Mouse (Mus musculus) testis, adult 2 months (tissue): ENCODE measurements around the gene Lrrc10. TPM values are rescaled to one million over a fixed set of nuclear protein-coding genes. Genes with fewer than 3 reads are reported as not detected.

Source experiments
- H3K27ac ChIP-seq: fragments of 200-500 bp; 2 replicates; pipeline ENCODE4 v1.5.1; 2012; ENCODE audit warnings: low read depth, low read length; ENCODE audit not compliant: control insufficient read depth, insufficient read depth
- H3K27me3 ChIP-seq: fragments of 200-500 bp; 2 replicates; pipeline ENCODE4 v1.6.1; 2012; ENCODE audit warnings: mild to moderate bottlenecking, low read length, moderate library complexity; ENCODE audit not compliant: control insufficient read depth, insufficient read depth
- H3K36me3 ChIP-seq: fragments of 200-500 bp; 2 replicates; pipeline ENCODE4 v1.6.1; 2012; ENCODE audit warnings: mild to moderate bottlenecking, low read length; ENCODE audit not compliant: control insufficient read depth, insufficient read depth
- H3K4me1 ChIP-seq: fragments of 200-500 bp; 2 replicates; pipeline ENCODE4 v1.6.1; 2012; ENCODE audit warnings: low read length; ENCODE audit not compliant: control insufficient read depth, insufficient read depth
- H3K4me3 ChIP-seq: fragments of 200-500 bp; 2 replicates; pipeline ENCODE4 v1.5.1; 2012; ENCODE audit warnings: low read depth, mild to moderate bottlenecking, low read length, moderate library complexity, mixed read lengths; ENCODE audit not compliant: control insufficient read depth
- CTCF ChIP-seq: fragments of 200-500 bp; IDR thresholded peaks from 2 replicates; pipeline ENCODE4 v1.5.1; 2012; ENCODE audit warnings: low read depth, mild to moderate bottlenecking, inconsistent platforms, low read length, moderate library complexity; ENCODE audit not compliant: control insufficient read depth, insufficient read depth, insufficient replicate concordance
- POLR2A ChIP-seq: fragments of 200-500 bp; IDR thresholded peaks from 2 replicates; pipeline ENCODE4 v1.6.1; 2012; ENCODE audit warnings: low read depth, mild to moderate bottlenecking, inconsistent platforms, low read length, moderate library complexity; ENCODE audit not compliant: control insufficient read depth
- polyA plus RNA-seq: library from polyadenylated mRNA; depleted of rRNA; stranded (reverse); fragments of >200 nt; gene quantifications from 2 replicates; pipeline ENCODE4 v1.2.3, GENCODE M21; 2012; rRNA removed

The Lrrc10 gene
- 0.06 and 0.20 TPM in 2 replicates for polyA plus RNA-seq

DNA sequence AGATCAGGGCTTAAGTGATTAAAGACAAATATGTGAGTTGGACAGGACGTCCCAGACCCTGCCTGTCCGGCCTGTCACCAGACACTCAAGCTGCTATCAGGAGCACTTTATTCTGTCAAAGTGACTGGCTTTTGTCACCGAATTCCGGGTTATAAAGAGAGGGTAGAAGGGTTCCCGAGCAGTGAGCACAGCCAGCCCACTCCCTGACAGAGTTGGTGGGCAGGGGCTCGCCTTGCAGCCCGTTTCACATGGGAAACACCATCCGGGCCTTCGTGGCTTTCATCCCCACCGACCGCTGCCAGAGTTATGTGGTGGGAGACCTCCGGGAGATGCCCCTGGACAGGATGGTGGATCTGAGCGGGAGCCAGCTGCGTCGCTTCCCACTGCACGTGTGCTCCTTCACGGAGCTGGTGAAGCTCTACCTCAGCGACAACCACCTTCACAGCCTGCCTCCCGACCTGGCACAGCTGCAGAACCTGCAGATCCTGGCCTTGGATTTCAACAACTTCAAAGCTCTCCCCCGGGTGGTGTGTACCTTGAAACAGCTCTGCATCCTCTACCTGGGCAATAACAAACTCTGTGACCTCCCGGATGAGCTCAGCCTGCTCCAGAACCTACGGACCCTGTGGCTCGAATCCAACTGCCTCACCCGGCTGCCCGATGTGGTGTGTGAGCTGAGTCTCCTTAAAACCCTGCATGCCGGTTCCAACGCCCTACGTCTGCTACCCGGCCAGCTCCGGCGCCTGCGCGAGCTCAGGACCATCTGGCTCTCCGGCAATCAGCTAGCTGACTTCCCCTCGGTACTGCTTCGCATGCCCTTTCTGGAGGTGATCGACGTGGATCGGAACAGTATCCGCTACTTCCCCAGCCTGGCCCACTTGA is at the start of gene Lrrc10:
TSS of gene Lrrc10 (plus strand) at position 167 of the 882 bp plus-strand sequence.
- peak within 1 kb of the TSS; percentile 27 for H3K4me3 ChIP-seq
- H3K27ac ChIP-seq, result no peak within 1 kb of the TSS
- H3K36me3 ChIP-seq, result no peaks in the 10 kb centered on the region; the same call in 1 of the 2 replicates
- H3K4me1 ChIP-seq, result peaks cover 17% of the 10 kb centered on the region
- no peaks in the 10 kb centered on the region for H3K27me3 ChIP-seq
- TF ChIP-seq POLR2A (no peak), CTCF (no peak)

DNA sequence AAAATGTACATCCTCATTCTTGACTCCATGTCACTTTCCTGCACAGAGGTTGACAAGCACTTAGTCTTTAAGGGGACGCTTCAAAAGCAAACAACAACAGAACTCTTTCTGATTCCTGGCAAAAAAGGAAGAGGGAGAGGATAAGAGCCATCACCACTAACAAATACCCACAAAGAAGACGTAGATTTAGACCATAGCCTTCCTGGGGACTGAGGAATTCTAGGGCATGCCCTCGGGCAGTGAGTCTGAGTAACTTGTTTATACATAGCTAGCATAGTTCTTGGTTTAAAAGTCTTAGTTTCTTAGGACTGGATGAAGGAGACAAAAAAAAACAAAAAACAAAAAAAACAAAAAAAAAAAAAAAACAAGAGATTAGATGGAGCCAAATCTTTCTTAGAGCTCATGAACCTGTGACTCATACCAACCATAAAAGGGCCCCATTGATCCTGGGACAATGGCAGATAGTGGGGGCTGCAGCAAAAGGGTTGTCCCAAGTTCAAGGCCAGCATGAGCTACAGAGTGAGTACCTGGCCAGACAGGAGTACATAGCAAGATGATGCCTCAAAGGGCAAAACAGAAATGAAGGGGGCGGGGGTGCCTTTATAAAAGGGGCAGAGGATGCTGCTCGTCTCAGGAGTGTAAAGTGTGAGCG is 49.4 kb upstream of the Lrrc10 start:
- TF ChIP-seq CTCF, result no peak
- TF ChIP-seq POLR2A, result no peak
- Histone ChIP-seq H3K27ac (no peak overlapping the region), H3K4me3 (no peak overlapping the region), H3K36me3 (no peaks in the 10 kb centered on the region), H3K27me3 (no peaks in the 10 kb centered on the region), H3K4me1 (peaks cover 8% of the 10 kb centered on the region)

DNA sequence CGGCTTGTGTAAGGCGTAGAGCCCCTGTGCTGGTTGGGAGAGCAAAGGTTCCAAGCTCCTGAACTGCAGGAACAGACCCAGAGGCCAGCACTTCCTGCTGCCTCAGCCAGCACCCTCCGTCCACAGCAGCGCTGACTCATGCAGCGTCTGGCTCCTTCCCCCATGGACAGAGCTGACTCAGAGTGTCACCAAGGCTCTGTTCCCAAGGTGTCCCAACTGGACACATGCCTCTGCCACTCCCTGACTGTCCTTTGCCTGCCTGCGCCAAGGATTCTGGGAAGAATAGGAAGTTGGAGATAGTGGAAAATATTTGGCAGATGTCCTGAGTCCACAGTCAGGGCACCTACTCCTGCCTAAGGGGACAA is 48.9 kb upstream of the Lrrc10 start:
- no peak for TF ChIP-seq CTCF
- TF ChIP-seq POLR2A, result no peak
- Histone ChIP-seq H3K4me3 (no peak overlapping the region), H3K4me1 (peaks cover 8% of the 10 kb centered on the region), H3K27ac (no peak overlapping the region), H3K36me3 (no peaks in the 10 kb centered on the region), H3K27me3 (no peaks in the 10 kb centered on the region)

DNA sequence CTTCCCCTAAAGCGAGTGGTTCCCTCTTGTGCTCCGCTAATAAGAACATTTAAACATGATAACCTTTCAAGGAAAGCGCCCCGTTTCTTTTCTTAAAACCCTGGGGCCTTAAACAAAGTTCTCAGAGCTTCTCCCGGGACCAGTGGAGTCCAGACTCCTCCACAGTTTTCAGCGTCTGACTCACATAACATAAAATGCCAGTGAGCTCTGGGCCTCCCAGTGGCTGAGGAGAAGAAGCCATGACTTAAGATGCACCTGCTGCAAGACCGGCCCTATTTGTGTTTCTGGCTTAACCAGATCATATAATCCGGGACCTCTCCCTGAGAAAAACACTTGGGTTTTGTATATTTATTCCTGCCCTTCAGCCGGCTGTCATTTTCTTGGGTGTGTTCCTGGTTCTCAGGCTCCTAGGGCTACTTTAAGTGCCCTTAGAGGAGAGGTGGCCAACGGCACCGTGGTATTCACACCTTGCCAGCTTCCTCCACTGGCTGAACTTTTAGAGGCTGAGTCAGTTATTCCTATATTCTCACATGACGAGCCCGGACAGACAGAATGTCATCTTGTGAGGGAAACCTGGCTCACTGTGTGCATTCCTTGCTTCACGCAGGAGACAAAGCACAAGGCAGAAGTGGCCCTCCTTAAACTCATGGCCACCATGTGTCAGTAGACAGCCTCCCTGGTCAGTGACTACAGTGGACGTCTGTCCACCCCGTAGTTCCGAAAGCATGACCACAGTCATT is 46.3 kb upstream of the Lrrc10 start:
- TF ChIP-seq POLR2A (no peak), CTCF (no peak)
- Histone ChIP-seq H3K27me3 (no peaks in the 10 kb centered on the region), H3K4me3 (no peak overlapping the region), H3K27ac (no peak overlapping the region), H3K36me3 (no peaks in the 10 kb centered on the region), H3K4me1 (no peaks in the 10 kb centered on the region)

DNA sequence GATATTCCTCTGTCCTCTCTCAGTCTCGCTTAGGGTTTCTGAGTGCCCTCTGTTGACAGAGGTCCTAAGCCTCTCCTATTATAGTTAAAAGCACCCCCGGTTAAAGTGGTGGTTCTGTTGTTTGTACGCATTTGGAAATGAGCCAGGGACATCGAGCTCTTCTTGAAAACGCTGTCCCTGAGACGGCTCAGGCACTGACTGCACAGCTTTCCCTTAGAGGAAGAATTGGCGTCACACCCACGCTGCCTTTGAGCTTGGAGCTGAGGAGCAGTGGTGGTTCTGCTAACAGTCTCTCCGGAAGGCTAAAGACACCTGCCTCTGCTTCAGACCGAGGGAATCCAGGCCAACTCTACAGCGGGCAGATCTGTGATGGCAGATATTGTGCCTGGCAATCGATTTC is 44.2 kb upstream of the Lrrc10 start:
- TF ChIP-seq POLR2A (no peak), CTCF (no peak)
- no peak overlapping the region for H3K27ac ChIP-seq
- H3K4me1 ChIP-seq, result no peaks in the 10 kb centered on the region
- H3K36me3 ChIP-seq, result no peaks in the 10 kb centered on the region
- H3K27me3 ChIP-seq, result no peaks in the 10 kb centered on the region
- no peak overlapping the region for H3K4me3 ChIP-seq

DNA sequence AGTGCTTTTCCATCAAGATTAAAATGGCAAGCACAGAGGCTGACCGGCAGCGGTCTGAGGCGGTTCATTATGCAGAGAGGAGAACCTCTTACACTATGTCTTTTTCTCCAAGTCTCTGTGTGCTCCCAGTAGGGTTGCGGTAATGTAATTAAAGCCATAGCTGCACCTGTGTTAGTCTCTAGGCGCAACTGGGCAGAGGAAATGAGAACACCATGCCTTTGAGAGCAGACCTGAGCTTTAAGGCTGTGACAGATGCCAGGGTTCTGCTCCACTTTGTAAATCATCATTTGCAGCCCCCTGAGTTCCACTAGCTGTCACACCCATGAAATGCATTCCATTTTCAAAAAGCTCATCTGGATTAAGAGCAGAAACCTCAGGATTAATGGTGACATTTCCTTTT is 40.4 kb upstream of the Lrrc10 start:
- no peaks in the 10 kb centered on the region for H3K36me3 ChIP-seq
- TF ChIP-seq POLR2A (no peak), CTCF (no peak)
- no peak overlapping the region for H3K27ac ChIP-seq
- H3K27me3 ChIP-seq, result no peaks in the 10 kb centered on the region
- no peaks in the 10 kb centered on the region for H3K4me1 ChIP-seq
- no peak overlapping the region for H3K4me3 ChIP-seq
